20 mouse cellular contexts compared by ENCODE assay signal in genomic region chr1:165396401-165396805, GRCm38 (mm10).
DNase-seq lines count a peak whose midpoint lies in the region; ATAC-seq and TF ChIP-seq lines count a peak whose summit lies in the region.
"Had no signal": no experiment of that assay in that cellular context is flagged by ENCODE, and none has a peak within 500 bp of the region (broad histone marks: within the 10 kb centered on the region; RNA-seq: fewer than 3 reads in every experiment).

No protein-coding gene starts in this region.

- DNase-seq in layer of hippocampus, adult 2 months (ENCODE audit: low spot score in 2 of 2), result no peak
- DNase-seq in layer of hippocampus, postnatal 36 days, result no peak
- no peak for DNase-seq in frontal cortex, postnatal 14 days (ENCODE audit: low spot score in 2 of 2)
- no peak for DNase-seq in urinary bladder, postnatal 4 days (ENCODE audit: low spot score in 2 of 2)
- no peak for DNase-seq in cerebellum, adult 2 months
- DNase-seq: cerebellum, postnatal 36 days; gastrocnemius, postnatal 25 days; kidney, adult 18-20 months; right cerebral cortex, adult 18-20 months; thymus, adult 2 months had no signal

- no peak for TF ChIP-seq POLR2A in ES-Bruce4 (IDR thresholded peaks at IDR 0.05; ENCODE audit: insufficient read depth, low read length)
- no peak for TF ChIP-seq POLR2A in cerebellum, adult 2 months (IDR thresholded peaks at IDR 0.05; ENCODE audit: borderline replicate concordance, insufficient read depth, low read length)

- 56% methylated on average over 2 of the region's 2 CpGs for WGBS in liver, embryonic 16.5 days (ENCODE audit: insufficient replicate concordance)
- 97% methylated on average over 2 of the region's 2 CpGs for WGBS in cerebellum, adult 2 months

- no peaks in the 10 kb centered on the region for H3K9me3 ChIP-seq in ES-Bruce4 (replicated peaks; ENCODE audit: control insufficient read depth, insufficient read depth, low read length, poor library complexity, severe bottlenecking)
- H3K9me3 ChIP-seq in liver, embryonic 16.5 days (replicated peaks; ENCODE audit: control insufficient read depth, low read length), result no peaks in the 10 kb centered on the region
- H3K9me3 ChIP-seq: embryonic facial prominence, embryonic 13.5 days; forebrain, embryonic 15.5 days; heart, embryonic 15.5 days; hindbrain, embryonic 13.5 days had no signal

- ATAC-seq in common myeloid progenitor, adult 5-6 weeks (replicated peaks; ENCODE audit: low read depth, poor library complexity, severe bottlenecking), result peak; percentile 60
- peak; percentile 72 for ATAC-seq in liver, embryonic 16.5 days (ENCODE audit: low read depth)
- ATAC-seq: CD4-positive, CD25-positive, alpha-beta regulatory T cell, adult 4 months; forebrain, embryonic 15.5 days had no signal

- H3K27ac ChIP-seq in layer of hippocampus, adult 2 months, result no peak overlapping the region
- H3K27ac ChIP-seq in ES-Bruce4 (ENCODE audit: insufficient read depth, low read length), result peak overlapping the region; percentile 16; the same call in 1 of the 2 replicates
- peak overlapping the region; percentile 94 for H3K27ac ChIP-seq in liver, embryonic 16.5 days (ENCODE audit: low read length)
- H3K27ac ChIP-seq in cerebellum, adult 2 months (ENCODE audit: insufficient read depth, low read length), result no peak overlapping the region
- H3K27ac ChIP-seq: embryonic facial prominence, embryonic 13.5 days; forebrain, embryonic 15.5 days; heart, embryonic 15.5 days; hindbrain, embryonic 13.5 days; left cerebral cortex, adult 2 months; macrophage had no signal

- no peak overlapping the region for H3K4me3 ChIP-seq in layer of hippocampus, adult 2 months
- H3K4me3 ChIP-seq in ES-Bruce4 (ENCODE audit: low read depth, low read length), result no peak overlapping the region
- H3K4me3 ChIP-seq in liver, embryonic 16.5 days (ENCODE audit: low read depth, low read length), result no peak overlapping the region
- no peak overlapping the region for H3K4me3 ChIP-seq in cerebellum, adult 2 months (replicated peaks; ENCODE audit: insufficient read depth, low read depth, low read length)
- H3K4me3 ChIP-seq: embryonic facial prominence, embryonic 13.5 days; forebrain, embryonic 15.5 days; heart, embryonic 15.5 days; hindbrain, embryonic 13.5 days; left cerebral cortex, adult 2 months had no signal

- no peak overlapping the region for H3K9ac ChIP-seq in ES-Bruce4 (ENCODE audit: low read depth, poor library complexity, severe bottlenecking)
- H3K9ac ChIP-seq in liver, embryonic 16.5 days (ENCODE audit: low read depth, low read length), result 0 out of 2 replicates have a peak overlapping the region, but pooled peaks have one; percentile 13
- H3K9ac ChIP-seq: embryonic facial prominence, embryonic 13.5 days; forebrain, embryonic 15.5 days; heart, embryonic 15.5 days; hindbrain, embryonic 13.5 days had no signal

- H3K36me3 ChIP-seq in ES-Bruce4 (ENCODE audit: control insufficient read depth, insufficient read depth, low read length, poor library complexity, severe bottlenecking), result no peaks in the 10 kb centered on the region
- H3K36me3 ChIP-seq in liver, embryonic 16.5 days (ENCODE audit: control insufficient read depth, insufficient read depth), result no peaks in the 10 kb centered on the region
- H3K36me3 ChIP-seq: embryonic facial prominence, embryonic 13.5 days; forebrain, embryonic 15.5 days; heart, embryonic 15.5 days; hindbrain, embryonic 13.5 days had no signal

- H3K4me1 ChIP-seq in ES-Bruce4 (ENCODE audit: control insufficient read depth, insufficient read depth, low read length), result no peaks in the 10 kb centered on the region
- peaks cover 18% of the 10 kb centered on the region for H3K4me1 ChIP-seq in liver, embryonic 16.5 days (ENCODE audit: control insufficient read depth, low read depth, low read length)
- no peaks in the 10 kb centered on the region for H3K4me1 ChIP-seq in cerebellum, adult 2 months (ENCODE audit: control insufficient read depth, insufficient read depth, low read length)
- H3K4me1 ChIP-seq: embryonic facial prominence, embryonic 13.5 days; forebrain, embryonic 15.5 days; heart, embryonic 15.5 days; hindbrain, embryonic 13.5 days had no signal

- no peaks in the 10 kb centered on the region for H3K27me3 ChIP-seq in ES-Bruce4 (ENCODE audit: control insufficient read depth, insufficient read depth, low read length, poor library complexity, severe bottlenecking)
- no peaks in the 10 kb centered on the region for H3K27me3 ChIP-seq in liver, embryonic 16.5 days (ENCODE audit: control insufficient read depth, insufficient read depth, low read depth, low read length)
- H3K27me3 ChIP-seq in cerebellum, adult 2 months (ENCODE audit: control insufficient read depth, insufficient read depth, low read length), result no peaks in the 10 kb centered on the region
- H3K27me3 ChIP-seq: embryonic facial prominence, embryonic 13.5 days; forebrain, embryonic 15.5 days; heart, embryonic 15.5 days; hindbrain, embryonic 13.5 days had no signal

- H3K4me2 ChIP-seq in liver, embryonic 16.5 days (ENCODE audit: low read depth, low read length), result peak overlapping the region; percentile 35
- H3K4me2 ChIP-seq: embryonic facial prominence, embryonic 13.5 days; forebrain, embryonic 15.5 days; heart, embryonic 15.5 days; hindbrain, embryonic 13.5 days had no signal

- no peak for TF ChIP-seq EP300 in ES-Bruce4 (IDR thresholded peaks at IDR 0.05; ENCODE audit: insufficient read depth, low read depth, low read length)

- peak; percentile 27 for TF ChIP-seq CTCF in layer of hippocampus, adult 2 months (conservative IDR thresholded peaks at IDR 0.05)
- no peak for TF ChIP-seq CTCF in ES-Bruce4 (IDR thresholded peaks at IDR 0.05; ENCODE audit: low read depth, low read length)
- TF ChIP-seq CTCF in cerebellum, adult 2 months (IDR thresholded peaks at IDR 0.05; ENCODE audit: borderline replicate concordance, insufficient read depth, low read depth, low read length), result no peak

Comparison
In these comparisons a context has a peak if more than half of its experiments do, and no peak if none do; other contexts are left out.
1. H3K27ac ChIP-seq: peak in ES-Bruce4 (single experiment) and liver, embryonic 16.5 days (single experiment); none in layer of hippocampus, adult 2 months (single experiment) and cerebellum, adult 2 months (single experiment).